8 mouse cellular contexts compared by ENCODE assay signal in genomic region chr4:133046691-133047352, GRCm38 (mm10). TPM values are rescaled to one million over a fixed set of nuclear protein-coding genes. Genes with fewer than 3 reads are reported as not detected.
A peak's percentile ranks its signal among the peaks of the same experiment; 100 is the strongest.
DNase-seq lines count a peak whose midpoint lies in the region; ATAC-seq and TF ChIP-seq lines count a peak whose summit lies in the region.

No protein-coding gene starts in this region.

- H3K9ac ChIP-seq in liver, embryonic 11.5 days (ENCODE audit: low read depth, low read length), result no peak overlapping the region
- H3K9ac ChIP-seq in liver, postnatal 0 days (replicated peaks), result no peak overlapping the region
- H3K9ac ChIP-seq in embryonic facial prominence, embryonic 15.5 days, result no peak overlapping the region
- no peak overlapping the region for H3K9ac ChIP-seq in intestine, postnatal 0 days (ENCODE audit: low read depth, low read length)
- 0 out of 2 replicates have a peak overlapping the region, but pooled peaks have one; percentile 35 for H3K9ac ChIP-seq in neural tube, embryonic 13.5 days

- DNase-seq in liver, embryonic 11.5 days (ENCODE audit: low spot score), result no peak
- DNase-seq in liver, postnatal 0 days, result no peak
- no peak for DNase-seq in gastrocnemius, adult 18-20 months (ENCODE audit: low spot score)
- DNase-seq in urinary bladder, postnatal 25 days (ENCODE audit: low spot score), result no peak

- H3K9me3 ChIP-seq in liver, embryonic 11.5 days (ENCODE audit: control insufficient read depth, low read length), result no peaks in the 10 kb centered on the region
- no peaks in the 10 kb centered on the region for H3K9me3 ChIP-seq in liver, postnatal 0 days (ENCODE audit: low read length)
- no peaks in the 10 kb centered on the region for H3K9me3 ChIP-seq in embryonic facial prominence, embryonic 15.5 days (replicated peaks)
- no peaks in the 10 kb centered on the region for H3K9me3 ChIP-seq in intestine, postnatal 0 days (ENCODE audit: control insufficient read depth)
- no peaks in the 10 kb centered on the region for H3K9me3 ChIP-seq in neural tube, embryonic 13.5 days

- no peak for TF ChIP-seq EP300 in liver, postnatal 0 days (IDR thresholded peaks at IDR 0.05; ENCODE audit: low read depth)

- no peaks in the 10 kb centered on the region for H3K27me3 ChIP-seq in liver, embryonic 11.5 days (replicated peaks; ENCODE audit: control insufficient read depth, insufficient read depth, low read length)
- H3K27me3 ChIP-seq in liver, postnatal 0 days (ENCODE audit: insufficient read depth, low read length), result no peaks in the 10 kb centered on the region
- no peaks in the 10 kb centered on the region for H3K27me3 ChIP-seq in embryonic facial prominence, embryonic 15.5 days
- no peaks in the 10 kb centered on the region for H3K27me3 ChIP-seq in intestine, postnatal 0 days (replicated peaks; ENCODE audit: control insufficient read depth, insufficient read depth, low read length)
- no peaks in the 10 kb centered on the region for H3K27me3 ChIP-seq in neural tube, embryonic 13.5 days

- ATAC-seq in liver, embryonic 11.5 days (replicated peaks; ENCODE audit: low FRiP score), result no peak
- no peak for ATAC-seq in liver, postnatal 0 days
- no peak for ATAC-seq in embryonic facial prominence, embryonic 15.5 days (ENCODE audit: insufficient number of reproducible peaks, low FRiP score, low TSS enrichment, low read depth)
- peak; percentile 29; the same call in 1 of the 2 replicates for ATAC-seq in intestine, postnatal 0 days
- ATAC-seq in neural tube, embryonic 13.5 days (ENCODE audit: low read depth), result no peak; the same call in 1 of the 2 replicates
- no peak for ATAC-seq in granulocyte monocyte progenitor cell, adult 5-6 weeks (replicated peaks; ENCODE audit: poor library complexity, severe bottlenecking)

- peak overlapping the region; percentile 23; the same call in 1 of the 2 replicates for H3K27ac ChIP-seq in liver, embryonic 11.5 days (ENCODE audit: low read depth, low read length)
- no peak overlapping the region for H3K27ac ChIP-seq in liver, postnatal 0 days (ENCODE audit: low read depth)
- peak overlapping the region; percentile 92 for H3K27ac ChIP-seq in embryonic facial prominence, embryonic 15.5 days (replicated peaks)
- H3K27ac ChIP-seq in intestine, postnatal 0 days (ENCODE audit: low read depth, low read length), result 0 out of 2 replicates have a peak overlapping the region, but pooled peaks have one; percentile 4
- H3K27ac ChIP-seq in neural tube, embryonic 13.5 days (replicated peaks), result peak overlapping the region; percentile 84

- peaks cover 90% of the 10 kb centered on the region for H3K4me1 ChIP-seq in liver, embryonic 11.5 days (replicated peaks; ENCODE audit: control insufficient read depth, insufficient read depth, low read length)
- peaks cover 45% of the 10 kb centered on the region for H3K4me1 ChIP-seq in liver, postnatal 0 days (ENCODE audit: insufficient read depth)
- H3K4me1 ChIP-seq in embryonic facial prominence, embryonic 15.5 days, result peaks cover 100% of the 10 kb centered on the region
- H3K4me1 ChIP-seq in intestine, postnatal 0 days (replicated peaks; ENCODE audit: control insufficient read depth, insufficient read depth, low read length), result peaks cover 29% of the 10 kb centered on the region
- H3K4me1 ChIP-seq in neural tube, embryonic 13.5 days (replicated peaks), result peaks cover 100% of the 10 kb centered on the region

- WGBS in liver, embryonic 11.5 days, result 51% methylated on average over 12 of the region's 12 CpGs
- WGBS in liver, postnatal 0 days (ENCODE audit: insufficient replicate concordance), result 63% methylated on average over 12 of the region's 12 CpGs
- 28% methylated on average over 12 of the region's 12 CpGs for WGBS in embryonic facial prominence, embryonic 15.5 days
- WGBS in intestine, postnatal 0 days, result 25% methylated on average over 12 of the region's 12 CpGs
- WGBS in neural tube, embryonic 13.5 days, result 19% methylated on average over 12 of the region's 12 CpGs

- no peak overlapping the region for H3K4me3 ChIP-seq in liver, embryonic 11.5 days (ENCODE audit: low read depth, low read length)
- H3K4me3 ChIP-seq in liver, postnatal 0 days (ENCODE audit: low read depth, low read length), result no peak overlapping the region
- no peak overlapping the region for H3K4me3 ChIP-seq in embryonic facial prominence, embryonic 15.5 days (replicated peaks)
- no peak overlapping the region for H3K4me3 ChIP-seq in intestine, postnatal 0 days (ENCODE audit: low read depth, low read length)
- no peak overlapping the region for H3K4me3 ChIP-seq in neural tube, embryonic 13.5 days

- TF ChIP-seq CTCF in liver, postnatal 0 days (IDR thresholded peaks at IDR 0.05; ENCODE audit: low read depth), result no peak
- no peak for TF ChIP-seq CTCF in intestine, postnatal 0 days (IDR thresholded peaks at IDR 0.05; ENCODE audit: low read depth)

- no peaks in the 10 kb centered on the region for H3K36me3 ChIP-seq in liver, embryonic 11.5 days (ENCODE audit: control insufficient read depth, insufficient read depth, low read length)
- no peaks in the 10 kb centered on the region for H3K36me3 ChIP-seq in liver, postnatal 0 days (replicated peaks; ENCODE audit: insufficient read depth, low read length)
- no peaks in the 10 kb centered on the region for H3K36me3 ChIP-seq in embryonic facial prominence, embryonic 15.5 days
- no peaks in the 10 kb centered on the region; the same call in 1 of the 2 replicates for H3K36me3 ChIP-seq in intestine, postnatal 0 days (ENCODE audit: control insufficient read depth, insufficient read depth)
- no peaks in the 10 kb centered on the region for H3K36me3 ChIP-seq in neural tube, embryonic 13.5 days

- no peak overlapping the region for H3K4me2 ChIP-seq in liver, embryonic 11.5 days
- no peak overlapping the region for H3K4me2 ChIP-seq in liver, postnatal 0 days (ENCODE audit: low read depth, low read length)
- H3K4me2 ChIP-seq in embryonic facial prominence, embryonic 15.5 days (replicated peaks), result peak overlapping the region; percentile 15; the same call in 1 of the 2 replicates
- H3K4me2 ChIP-seq in intestine, postnatal 0 days (replicated peaks; ENCODE audit: low read depth), result peak overlapping the region; percentile 17; the same call in 1 of the 2 replicates
- H3K4me2 ChIP-seq in neural tube, embryonic 13.5 days, result peak overlapping the region; percentile 29

RNA-seq across cellular contexts. Expression of gene Ahdc1, which starts 35.8 kb away (rescaled TPM):
- 5.1 and 6.1 TPM in 2 replicates for polyA plus RNA-seq in liver, embryonic 11.5 days (2014; fragmentation: Nextera tagmentation; extraction: Ambion mirVana)
- 0.76 and 0.87 TPM in 2 replicates for polyA plus RNA-seq in liver, postnatal 0 days (2015; fragmentation: Nextera tagmentation; extraction: Ambion mirVana)
- polyA plus RNA-seq in embryonic facial prominence, embryonic 15.5 days (2015; fragmentation: Nextera tagmentation; extraction: Ambion mirVana), result 13.2 and 13.9 TPM in 2 replicates
- polyA plus RNA-seq in intestine, postnatal 0 days (2015; fragmentation: Nextera tagmentation; extraction: Ambion mirVana), result 2.4 and 3.1 TPM in 2 replicates
- 9.4 and 9.9 TPM in 2 replicates for polyA plus RNA-seq in neural tube, embryonic 13.5 days (2015; fragmentation: Nextera tagmentation; extraction: Ambion mirVana)
- total RNA-seq in gastrocnemius, adult 18-20 months (2021), result 10 to 100 TPM; 40.6 to 41.6 TPM
- 1.3 and 4.7 TPM in 2 replicates for total RNA-seq in granulocyte monocyte progenitor cell, adult 5-6 weeks (2014; fragmentation: Nextera tagmentation)
- 0.26 and 0.93 TPM in 2 replicates for total RNA-seq in granulocyte monocyte progenitor cell, adult 5-6 weeks (2017)

Comparison
In these comparisons a context has a peak if more than half of its experiments do, and no peak if none do; other contexts are left out.
1. H3K4me2 ChIP-seq: peak in embryonic facial prominence, embryonic 15.5 days (single experiment), intestine, postnatal 0 days (single experiment) and neural tube, embryonic 13.5 days (single experiment); none in liver, embryonic 11.5 days (single experiment) and liver, postnatal 0 days (single experiment).